Mouse (Mus musculus): ENCODE measurements at regions not wholly inside any gene's neighbourhood (a gene's known extent, or its start where the extent isn't known, plus 50 kb on each side); places are given as distances from the start of the nearest gene placed in this dataset.
"Not testable (repeated sequence)": the region's sequence is repeated elsewhere in the genome, so short reads cannot be mapped to it uniquely, and the experiment has no call there.

DNA sequence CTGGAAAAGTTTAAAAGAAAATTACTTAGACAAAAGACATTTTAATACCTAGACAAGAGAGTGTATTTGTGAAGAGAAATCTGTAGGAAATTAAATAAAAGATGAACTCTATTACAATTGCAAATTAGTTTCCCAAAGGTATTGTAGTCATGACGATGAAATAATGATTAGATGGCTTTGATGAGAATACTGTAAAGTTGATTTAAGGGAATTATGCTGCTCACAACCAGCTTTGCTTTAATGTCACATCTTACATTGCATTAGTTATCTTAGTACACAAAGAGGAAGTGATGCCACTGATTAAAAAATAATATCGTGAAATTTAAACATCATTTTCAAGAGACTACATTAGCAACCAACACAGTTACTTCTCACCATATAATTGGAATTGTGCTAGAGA lies 145.7 kb upstream of the Zfp960 start:
- no peak for ATAC-seq (ENCODE audit: poor library complexity, severe bottlenecking)

DNA sequence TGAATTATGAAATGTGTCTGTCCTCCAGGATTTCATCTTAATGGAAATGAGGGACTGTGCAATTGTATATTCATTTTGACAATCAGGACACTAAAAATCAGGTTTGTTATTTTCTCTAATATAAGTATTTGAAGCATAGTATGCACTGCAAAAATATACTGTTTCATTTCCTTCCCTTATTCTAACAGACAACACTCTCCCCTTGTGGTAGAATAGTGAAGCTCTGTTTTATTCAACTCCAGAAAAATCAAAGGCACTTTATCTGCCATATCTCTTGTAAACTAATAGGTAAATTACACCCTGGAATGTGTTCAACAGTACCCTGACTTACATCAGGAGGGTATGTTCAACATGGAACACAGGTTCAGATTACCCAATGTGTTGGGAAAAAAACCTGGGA lies 137.7 kb upstream of the Zfp960 start:
- no peak for ATAC-seq (ENCODE audit: poor library complexity, severe bottlenecking)

DNA sequence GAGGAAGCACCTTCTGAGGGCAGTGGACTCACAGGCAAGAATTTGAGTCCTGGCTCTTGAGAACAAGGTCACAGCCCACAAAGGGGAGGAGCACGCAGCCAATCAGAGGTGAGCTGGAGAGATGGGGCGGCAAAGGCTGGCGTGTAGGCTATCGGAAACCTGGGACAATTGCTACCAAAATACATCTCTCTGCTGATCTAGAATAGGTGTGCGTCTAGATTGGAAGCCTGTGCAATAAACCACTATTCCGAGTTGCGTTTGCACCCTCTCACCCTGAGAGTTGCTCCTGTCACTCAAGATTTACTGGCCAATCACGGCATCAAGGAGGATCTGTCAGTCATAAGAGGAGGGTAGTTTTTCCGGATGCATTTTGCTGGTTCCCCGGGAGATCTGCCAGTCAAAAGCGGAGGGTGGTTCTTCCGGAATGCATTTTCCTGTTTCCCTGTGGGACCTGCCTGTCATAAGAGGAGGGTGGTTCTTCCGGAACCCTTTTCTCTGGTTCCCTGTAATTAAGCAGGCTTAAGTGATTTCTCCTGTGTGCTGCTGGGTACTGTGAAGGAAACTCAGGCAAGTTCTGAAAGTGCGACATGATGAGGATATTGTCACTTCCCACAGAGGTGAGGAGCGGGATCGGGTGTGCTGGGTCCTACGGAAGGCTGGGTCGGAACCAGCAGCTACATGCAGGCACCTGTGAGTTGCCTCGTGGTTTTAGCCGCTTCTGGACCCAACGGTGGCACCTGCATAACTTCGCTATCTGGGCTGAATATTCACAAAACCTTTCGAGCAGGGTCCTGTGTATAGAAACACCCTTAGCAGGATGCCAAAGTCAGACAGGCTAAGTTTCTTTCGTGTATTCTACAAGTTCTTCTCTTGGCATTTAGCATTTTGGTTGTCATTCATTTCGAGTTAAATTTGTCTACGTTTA lies 112.6 kb upstream of the Zfp960 start:
- ATAC-seq (ENCODE audit: poor library complexity, severe bottlenecking) = peak; percentile 100

DNA sequence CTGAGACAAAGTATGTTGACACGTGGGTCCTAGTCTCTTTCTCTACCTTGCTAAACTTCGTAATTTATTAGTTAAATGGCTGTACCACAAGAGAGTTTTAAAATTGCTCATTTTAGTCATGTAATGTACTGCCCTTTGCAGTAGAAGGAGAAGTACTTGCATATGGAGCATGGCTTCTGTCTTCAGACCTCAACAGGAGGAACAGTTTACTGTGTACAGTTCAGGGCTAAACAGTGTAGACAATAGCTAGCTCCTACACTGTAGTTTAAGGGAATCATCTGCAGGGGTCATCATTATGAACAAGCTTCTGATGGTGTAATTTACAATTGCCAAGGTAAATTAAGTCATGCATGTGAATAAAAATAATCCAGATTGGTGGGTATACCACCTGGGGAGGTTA lies 111.8 kb upstream of the Zfp960 start:
- ATAC-seq (ENCODE audit: poor library complexity, severe bottlenecking) = peak; percentile 25; the same call in 1 of the 2 replicates

DNA sequence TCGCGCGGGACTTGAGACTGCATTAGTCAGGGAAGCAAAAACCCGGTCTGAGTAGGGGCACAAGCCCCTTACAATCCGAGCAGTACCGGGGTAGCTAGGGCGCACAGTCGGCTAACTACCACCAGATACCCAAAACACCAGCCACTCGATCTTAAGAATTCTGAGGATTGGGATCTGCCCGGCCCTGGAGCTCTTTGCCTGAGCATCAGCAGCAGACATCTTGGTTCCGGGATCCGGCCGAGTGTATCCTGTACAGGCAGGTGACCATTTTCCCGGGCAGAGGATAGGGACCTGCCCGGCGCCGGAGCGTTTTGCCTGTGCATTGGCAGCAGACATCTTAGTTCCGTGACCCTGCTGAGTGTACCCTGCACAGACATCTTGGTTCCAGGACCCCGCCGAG lies 66.7 kb upstream of the Zfp960 start:
- ATAC-seq (ENCODE audit: poor library complexity, severe bottlenecking) = not testable (repeated sequence)

DNA sequence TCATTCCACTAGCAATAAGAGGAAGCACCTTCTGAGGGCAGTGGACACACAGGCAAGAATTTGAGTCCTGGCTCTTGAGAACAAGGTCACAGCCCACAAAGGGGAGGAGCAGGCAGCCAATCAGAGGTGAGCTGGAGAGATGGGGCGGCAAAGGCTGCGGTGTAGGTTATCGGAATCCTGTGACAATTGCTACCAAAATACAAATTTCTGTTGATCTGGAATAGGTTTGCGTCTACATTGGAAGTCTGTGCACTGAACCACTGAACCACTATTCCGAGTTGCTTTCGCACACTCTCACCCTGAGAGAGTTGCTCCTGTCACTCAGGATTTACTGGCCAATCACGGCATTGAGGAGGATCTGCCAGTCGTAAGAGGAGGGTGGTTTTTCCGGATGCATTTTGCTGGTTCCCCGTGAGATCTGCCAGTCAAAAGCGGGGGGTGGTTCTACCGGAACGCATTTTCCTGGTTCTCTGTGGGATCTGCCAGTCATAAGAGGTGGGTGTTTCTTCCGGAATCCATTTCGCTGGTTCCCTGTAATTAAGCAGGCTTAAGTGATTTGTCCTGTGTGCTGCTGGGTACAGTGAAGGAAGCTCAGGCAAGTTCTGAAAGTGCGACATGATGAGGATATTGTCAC lies 59.2 kb upstream of the Zfp960 start:
- peak; percentile 100 for ATAC-seq (ENCODE audit: poor library complexity, severe bottlenecking)

DNA sequence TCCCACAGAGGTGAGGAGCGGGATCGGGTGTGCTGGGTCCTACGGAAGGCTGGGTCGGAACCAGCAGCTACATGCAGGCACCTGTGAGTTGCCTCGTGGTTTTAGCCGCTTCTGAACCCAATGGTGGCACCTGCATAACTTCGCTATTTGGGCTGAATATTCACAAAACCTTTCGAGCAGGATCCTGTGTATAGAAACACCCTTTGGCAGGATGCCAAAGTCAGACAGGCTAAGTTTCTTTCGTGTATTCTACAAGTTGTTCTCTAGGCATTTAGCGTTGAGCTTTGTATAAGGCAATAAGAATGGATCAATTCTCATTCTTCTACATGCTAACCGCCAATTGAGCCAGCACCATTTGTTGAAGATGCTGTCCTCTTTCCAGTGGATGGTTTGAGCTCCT lies 58.6 kb upstream of the Zfp960 start:
- ATAC-seq (ENCODE audit: poor library complexity, severe bottlenecking) = not testable (repeated sequence)
